Mouse (Mus musculus): ENCODE results near the gene Cntrob. TPM values are rescaled to one million over a fixed set of nuclear protein-coding genes. Genes with fewer than 3 reads are reported as not detected.
A peak's percentile ranks its signal among the peaks of the same experiment; 100 is the strongest.

Cntrob gene
- total RNA-seq, 4 experiments from 2014 or later, result 6.4 to 14.8 (median 10.0) TPM

GRCm38 (mm10) chr11:69297799-69298198 is 25.8 kb downstream of the Cntrob start:
- DNase-seq, result no peak

DNA sequence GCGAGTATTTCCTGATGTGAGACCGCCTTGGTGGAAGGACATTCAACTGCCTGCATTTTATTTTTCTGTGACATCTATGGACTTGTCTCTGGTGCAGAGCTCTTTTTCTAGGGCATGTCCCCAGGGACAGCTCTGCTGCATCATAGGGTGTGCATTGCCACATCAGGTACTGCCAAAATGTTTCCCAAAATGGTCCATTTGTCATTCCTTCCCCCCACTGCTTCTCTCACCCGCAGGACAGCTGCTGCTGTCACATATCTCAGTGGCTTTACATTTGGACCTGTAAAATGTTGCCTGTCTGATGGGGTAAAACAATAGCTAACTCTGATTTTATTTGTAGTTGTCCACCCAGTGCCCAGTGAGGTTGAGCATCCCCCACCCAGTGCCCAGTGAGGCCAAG is 28.3 kb downstream of the Cntrob start:
- no peak for DNase-seq

DNA sequence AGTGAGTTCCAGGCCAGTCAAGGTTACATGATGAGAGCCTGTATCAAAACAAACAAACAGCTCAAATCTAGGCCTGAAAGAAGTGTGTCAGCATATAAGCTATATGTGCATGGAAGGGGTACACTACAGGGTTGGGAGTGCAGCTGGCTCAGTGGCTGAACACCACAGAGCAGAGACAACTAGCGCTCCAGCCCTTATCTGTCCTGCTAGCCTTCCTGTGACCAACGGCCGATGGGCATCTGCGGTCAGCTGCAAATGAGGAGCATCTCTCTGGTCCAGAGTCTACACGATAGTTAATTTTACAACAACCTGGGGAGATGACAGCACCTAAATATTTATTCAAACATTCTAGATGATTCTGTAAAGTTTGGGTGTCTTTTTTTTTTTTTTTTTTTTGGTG is 32.5 kb downstream of the Cntrob start:
- DNase-seq, result no peak

GRCm38 (mm10) chr11:69277267-69277666 is 46.3 kb downstream of the Cntrob start:
- no peak for DNase-seq

DNA sequence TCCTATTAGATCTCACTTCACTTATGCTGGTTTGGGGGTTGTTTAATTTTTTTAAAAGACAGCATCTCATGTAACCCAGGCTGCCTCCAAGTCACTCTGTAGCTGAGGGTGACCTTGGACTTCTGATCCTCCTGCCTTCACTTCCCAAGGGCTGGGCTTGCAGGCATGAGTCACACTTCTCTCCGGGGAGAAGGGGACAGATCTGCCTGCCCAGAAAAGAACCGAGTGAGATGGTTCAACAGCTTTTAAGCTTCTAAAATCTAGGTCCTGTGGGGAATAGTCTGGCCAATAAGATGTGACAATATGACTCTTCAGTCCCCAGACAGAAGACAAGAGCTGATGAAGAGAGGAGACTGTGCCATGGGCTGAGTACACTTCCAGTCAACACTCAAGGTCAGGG is 47.5 kb downstream of the Cntrob start:
- peak; percentile 61 for DNase-seq

- no peak for DNase-seq
Observed at GRCm38 (mm10) chr11:69275650-69276049, 47.9 kb downstream of the Cntrob start.

DNA sequence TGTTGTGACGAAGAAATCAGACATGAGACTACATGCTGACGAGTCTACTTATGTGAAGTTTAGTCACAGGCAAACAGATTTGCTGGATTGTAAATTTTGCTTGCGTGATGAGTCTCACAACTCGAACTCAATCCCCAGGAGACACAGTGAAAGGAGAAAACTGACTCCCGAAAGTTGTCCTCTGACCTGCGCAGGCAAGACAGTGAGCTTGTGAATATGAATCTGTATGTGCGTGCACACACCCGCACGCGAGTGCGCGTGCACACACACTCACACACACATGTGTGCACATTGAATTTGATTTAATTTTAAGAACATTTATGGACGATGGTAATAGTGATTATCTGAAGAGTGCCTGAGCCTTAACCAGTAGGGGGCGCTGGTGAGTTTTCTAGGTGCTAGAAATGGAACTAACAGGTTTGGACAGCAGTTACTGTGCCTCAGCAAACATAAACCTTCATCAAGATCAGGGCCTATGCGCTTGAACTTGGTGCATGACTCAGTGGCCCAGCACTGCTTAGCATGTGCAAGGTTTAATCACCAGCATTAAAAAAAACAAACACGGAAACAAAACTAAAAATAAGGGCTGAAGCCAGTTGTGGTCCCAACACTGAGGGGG is 51.3 kb downstream of the Cntrob start:
- peak; percentile 58 for DNase-seq

DNA sequence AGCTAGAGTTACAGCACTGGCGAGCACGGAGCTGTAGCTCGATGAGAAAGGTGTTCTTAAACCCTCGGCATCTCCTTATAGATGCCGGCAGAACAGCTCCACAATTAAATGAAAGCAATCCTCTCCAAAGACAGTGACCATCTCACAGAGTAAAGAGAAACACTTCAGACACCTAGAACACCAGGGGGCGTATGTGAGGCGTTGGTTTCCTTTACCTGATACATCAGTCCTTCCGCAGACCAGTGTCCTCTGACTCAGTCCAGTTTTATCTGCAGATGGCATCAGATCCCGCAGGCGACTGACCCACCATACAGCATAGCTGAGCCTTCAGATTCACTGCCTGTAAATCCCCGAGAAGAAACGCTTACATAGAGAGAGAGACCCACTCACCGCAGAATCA is 54.0 kb downstream of the Cntrob start:
- peak; percentile 50 for DNase-seq

GRCm38 (mm10) chr11:69268100-69268499 is 55.5 kb downstream of the Cntrob start:
- no peak for DNase-seq

DNA sequence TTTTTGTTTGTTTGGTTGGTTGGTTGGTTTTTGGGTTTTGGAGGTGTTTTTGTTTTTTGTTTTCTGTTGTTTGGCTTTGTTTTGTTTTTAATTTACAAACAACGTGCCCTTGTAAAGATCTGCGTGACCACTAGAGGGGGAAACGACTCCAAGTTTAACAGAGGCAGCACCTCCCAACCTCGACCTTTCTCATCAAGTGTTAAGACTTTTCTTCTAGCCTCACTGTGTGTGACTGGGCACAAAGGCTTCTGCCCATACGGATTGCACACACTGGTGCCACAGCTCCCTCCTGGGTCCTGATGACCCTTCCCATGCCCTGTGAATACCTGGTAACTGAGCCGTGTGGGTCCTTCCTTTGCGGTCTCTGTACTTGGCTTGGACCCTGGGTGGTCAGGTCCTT is 56.2 kb downstream of the Cntrob start:
- DNase-seq, result no peak

- DNase-seq, result no peak
Observed at GRCm38 (mm10) chr11:69266253-69266652, 57.3 kb downstream of the Cntrob start.

GRCm38 (mm10) chr11:69265410-69265809 is 58.2 kb downstream of the Cntrob start:
- DNase-seq, result no peak

DNA sequence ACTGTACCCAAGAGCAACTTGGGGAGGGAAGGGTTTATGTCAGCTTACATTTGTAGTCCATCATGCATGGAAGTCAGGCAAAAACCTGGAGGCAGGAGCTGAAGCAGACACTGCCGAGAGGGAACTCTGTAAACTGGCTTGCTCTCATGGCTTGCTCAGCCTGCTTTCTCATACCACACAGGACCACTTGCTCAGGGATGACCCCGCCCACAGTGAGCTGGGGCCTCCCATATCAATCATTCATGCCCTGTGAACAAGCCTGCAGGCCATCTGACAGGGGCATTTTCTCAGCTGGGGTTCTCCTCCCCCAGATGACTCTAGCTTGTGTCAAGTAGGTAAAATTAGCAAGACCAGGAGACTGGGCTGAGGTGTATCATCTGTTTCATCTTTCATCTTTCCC is 59.3 kb downstream of the Cntrob start:
- no peak for DNase-seq

DNA sequence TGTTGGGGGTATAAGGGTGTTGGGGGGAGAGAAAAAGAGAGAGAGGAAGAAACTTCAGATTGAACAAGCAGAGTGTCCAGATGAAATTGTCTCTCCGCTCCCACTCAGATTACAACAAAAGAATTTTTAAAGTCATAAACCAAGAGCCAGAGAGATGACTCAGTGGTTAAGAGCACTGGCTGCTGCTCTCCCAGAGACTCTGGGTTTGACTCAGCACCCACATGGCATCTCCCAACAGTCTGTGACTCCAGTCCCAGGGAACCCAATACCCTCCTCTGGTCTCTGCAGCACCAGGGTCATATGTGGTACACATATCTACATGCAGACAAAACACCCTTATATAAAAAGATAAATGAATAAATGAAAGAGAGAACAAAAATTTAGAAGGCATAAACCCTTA is 63.5 kb downstream of the Cntrob start:
- DNase-seq, result no peak

DNA sequence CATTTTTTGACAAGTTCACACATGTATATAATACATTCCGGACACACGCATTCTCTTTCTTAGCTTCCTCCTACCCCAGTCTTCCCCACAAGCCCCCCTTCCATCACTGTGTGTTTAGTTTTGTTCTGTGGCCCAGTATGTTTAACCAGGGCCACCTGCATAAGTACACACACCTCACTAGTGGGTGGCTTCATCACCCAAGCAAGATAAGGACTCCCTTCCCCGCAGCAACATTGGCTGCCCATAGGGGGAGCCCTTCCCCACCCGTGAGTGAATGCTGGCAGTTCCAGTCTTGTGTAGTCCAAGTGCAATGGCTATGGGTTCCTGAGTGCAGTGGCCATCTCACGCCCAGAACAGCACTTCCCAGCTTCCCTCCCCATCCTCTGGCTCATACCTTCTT is 65.3 kb downstream of the Cntrob start:
- no peak for DNase-seq

- DNase-seq, result no peak
Observed at GRCm38 (mm10) chr11:69257807-69258206, 65.8 kb downstream of the Cntrob start.

DNA sequence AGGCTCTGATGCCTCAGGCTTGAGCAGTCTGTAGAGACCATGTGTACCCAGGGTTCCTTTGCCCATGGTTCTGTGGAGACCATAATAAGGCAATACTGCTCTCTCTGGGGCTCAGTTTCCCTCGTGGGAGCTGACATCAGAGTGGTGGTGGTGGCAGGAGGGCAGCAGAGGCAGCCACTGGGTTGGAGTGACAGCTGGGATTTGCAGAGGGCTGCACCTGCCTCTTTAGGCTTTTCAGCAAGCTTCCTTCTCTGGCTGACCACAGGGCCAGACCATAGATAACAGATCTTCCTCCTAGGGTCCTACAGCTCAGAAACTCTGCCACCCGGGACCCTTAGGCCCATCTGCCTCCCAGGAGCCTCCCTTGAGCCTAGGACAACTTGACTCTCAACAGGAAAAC is 66.5 kb downstream of the Cntrob start:
- DNase-seq, result no peak

GRCm38 (mm10) chr11:69254808-69255207 is 68.8 kb downstream of the Cntrob start:
- DNase-seq, result no peak

DNA sequence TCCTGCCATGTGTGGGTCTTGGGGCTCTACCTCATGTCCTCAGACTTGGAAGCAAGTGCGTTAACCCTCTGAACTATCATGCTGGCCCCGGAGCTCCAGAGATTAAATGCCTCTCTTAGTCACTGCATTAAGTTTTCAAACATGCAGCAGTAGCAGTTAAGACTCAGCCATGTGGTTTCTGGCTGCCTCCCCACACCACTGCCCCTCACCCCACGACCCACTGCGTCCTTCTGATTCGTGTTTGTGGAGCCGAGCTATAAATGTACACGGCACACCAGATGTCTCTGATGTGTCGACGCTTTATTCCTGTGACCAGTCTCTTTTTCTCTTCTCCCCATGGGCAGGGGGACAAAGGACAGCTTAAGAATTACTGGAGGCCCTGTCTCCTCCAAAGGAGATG is 70.4 kb downstream of the Cntrob start:
- DNase-seq, result no peak

DNA sequence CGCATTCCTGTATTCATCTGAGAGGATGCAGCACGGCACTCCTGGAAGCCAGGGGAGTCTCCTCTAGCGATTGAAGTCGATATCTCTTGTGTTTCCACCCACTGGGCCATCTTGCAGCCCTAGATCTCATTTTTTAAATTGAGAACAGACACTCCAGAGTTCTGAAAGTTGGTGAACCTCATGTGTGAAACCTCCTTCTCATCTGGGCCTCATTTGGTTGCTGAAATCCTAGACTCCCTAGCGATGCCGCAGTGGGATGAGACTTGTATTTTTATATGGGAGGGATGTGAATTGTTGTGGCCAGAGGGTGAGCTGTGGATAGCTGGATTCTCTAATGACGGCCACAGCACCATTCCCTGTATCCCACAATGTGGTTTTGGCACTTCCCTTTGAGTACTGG is 71.6 kb downstream of the Cntrob start:
- DNase-seq, result no peak

- DNase-seq, result no peak
Observed at GRCm38 (mm10) chr11:69251135-69251842, 72.3 kb downstream of the Cntrob start.

DNA sequence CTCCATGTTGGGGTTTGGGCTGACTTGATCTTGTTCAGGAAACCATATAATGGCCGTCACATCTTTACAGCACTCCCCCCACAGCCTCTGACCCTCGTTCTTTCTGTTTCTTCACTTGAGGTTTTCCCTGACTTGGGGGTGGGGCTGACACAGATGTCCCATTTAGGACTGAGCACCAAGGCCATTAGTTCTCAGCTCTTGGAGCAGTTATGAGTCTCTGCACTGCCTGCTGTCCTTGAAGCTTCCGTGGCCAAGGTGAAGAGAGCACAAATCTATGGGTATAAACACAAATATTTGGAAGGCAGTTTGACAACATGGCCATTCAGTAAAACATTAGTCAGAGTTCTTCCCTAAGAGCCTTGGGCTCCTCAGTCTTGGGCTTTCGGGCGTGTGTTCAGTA is 73.5 kb downstream of the Cntrob start:
- peak; percentile 58 for DNase-seq
